Mouse (Mus musculus) left cerebral cortex, postnatal 25 days (tissue): ENCODE measurements around the gene Klhl30. TPM values are rescaled to one million over a fixed set of nuclear protein-coding genes. Genes with fewer than 3 reads are reported as not detected.

Source experiments
- total RNA-seq, 2 experiments: library from RNA; stranded (reverse); gene quantifications; 2 replicates each; pipeline ENCODE4 v1.2.3; 2021

Klhl30 gene
- total RNA-seq, 2 experiments from 2014 or later, result 0.16 TPM; not detected in 1

Other genes with a start within 250 kb of the Klhl30 start
- under 1 TPM in 1 of 2 experiments, not detected in 1; 0.14 TPM for gene Rbm44, start 205.9 kb upstream of the Klhl30 start, total RNA-seq
- 10 to 100 TPM; 49.9 to 54.2 TPM for gene Ramp1, start 171.2 kb upstream of the Klhl30 start, total RNA-seq
- gene Ube2f, start 100.7 kb upstream of the Klhl30 start, total RNA-seq, result 10 to 100 TPM; 54.9 TPM
- 10 to 100 TPM; 15.0 to 16.0 TPM for gene Scly, start 52.7 kb upstream of the Klhl30 start, total RNA-seq
- under 1 TPM; 0.14 to 0.27 TPM for gene Espnl, start 28.9 kb upstream of the Klhl30 start, total RNA-seq
- under 1 TPM; 0.44 to 0.85 TPM for gene Erfe, start 15.4 kb downstream of the Klhl30 start, total RNA-seq
- 10 to 100 TPM; 59.7 to 61.7 TPM for gene Ilkap, start 47.8 kb downstream of the Klhl30 start, total RNA-seq
- 10 to 100 TPM; 12.4 to 13.1 TPM for gene Hes6, start 63.0 kb downstream of the Klhl30 start, total RNA-seq
- 10 to 100 TPM; 25.3 to 30.0 TPM for gene Per2, start 108.3 kb downstream of the Klhl30 start, total RNA-seq
- 10 to 100 TPM; 15.5 to 15.8 TPM for gene Traf3ip1, start 143.6 kb downstream of the Klhl30 start, total RNA-seq
- 10 to 100 TPM; 41.7 to 42.4 TPM for gene Asb1, start 189.5 kb downstream of the Klhl30 start, total RNA-seq